Mouse (Mus musculus) heart, adult 2 months (tissue): ENCODE measurements at regions not wholly inside any gene's neighbourhood (a gene's known extent, or its start where the extent isn't known, plus 50 kb on each side); places are given as distances from the start of the nearest gene placed in this dataset.

Experiments used
- DNase-seq, 2 experiments: peaks; one replicate each; pipeline ENCODE4 v3.0.0; 2021
- H3K27ac ChIP-seq: fragments of 200-600 bp; 2 replicates; pipeline ENCODE4 v1.8.1; 2022
- H3K27me3 ChIP-seq: fragments of 200-500 bp; 2 replicates; pipeline ENCODE4 v1.6.1; 2012; ENCODE audit warnings: mild to moderate bottlenecking, low read length, inconsistent platforms, mixed read lengths; ENCODE audit not compliant: control insufficient read depth, insufficient read depth
- H3K36me3 ChIP-seq: fragments of 200-500 bp; 2 replicates; pipeline ENCODE4 v1.6.1; 2012; ENCODE audit warnings: low read length, inconsistent platforms; ENCODE audit not compliant: control insufficient read depth, insufficient read depth
- H3K4me1 ChIP-seq: fragments of 200-500 bp; 2 replicates; pipeline ENCODE4 v1.6.1; 2011; ENCODE audit warnings: low read length; ENCODE audit not compliant: control insufficient read depth, insufficient read depth
- H3K4me3 ChIP-seq: fragments of 200-600 bp; 2 replicates; pipeline ENCODE4 v1.8.1; 2022
- H3K79me2 ChIP-seq: fragments of 200-500 bp; replicated peaks from 2 replicates; pipeline ENCODE4 v1.6.1; 2012; ENCODE audit warnings: mild to moderate bottlenecking, inconsistent platforms, low read length, moderate library complexity, mixed read lengths; ENCODE audit not compliant: control insufficient read depth, insufficient read depth
- H3K9ac ChIP-seq: fragments of 200-500 bp; 2 replicates; pipeline ENCODE4 v1.6.1; 2012; ENCODE audit warnings: low read depth, mild to moderate bottlenecking, control low read depth, inconsistent platforms, low read length, mixed read lengths
- CTCF ChIP-seq: fragments of 200-600 bp; IDR thresholded peaks from 2 replicates; pipeline ENCODE4 v1.8.1; 2022; ENCODE audit warnings: antibody characterized with exemption, mild to moderate bottlenecking, moderate library complexity
- EP300 ChIP-seq: fragments of 200-500 bp; IDR thresholded peaks from 2 replicates; pipeline ENCODE4 v1.6.1; 2011; ENCODE audit warnings: low read depth, low read length, control low read depth; ENCODE audit not compliant: insufficient read depth
- POLR2A ChIP-seq: fragments of 200-500 bp; IDR thresholded peaks from 2 replicates; pipeline ENCODE4 v1.6.1; 2011; ENCODE audit warnings: mild to moderate bottlenecking, low read depth, low read length, control low read depth; ENCODE audit not compliant: insufficient read depth
- WGBS: fragments of 180-500 bp; shearing (Covaris S2); methylation state at CpG from one replicate; pipeline ENCODE4 v1.1.7; 2018; 5-methylcytosine and 5-hydroxymethylcytosine counted together
- intact Hi-C: fragments of 180-260 bp; cut with DNase I; formaldehyde crosslinking; loops from one replicate; pipeline ENCODE4 v1.15.1; 2025

- Histone ChIP-seq H3K4me1 (no peaks in the 10 kb centered on the region), H3K79me2 (no peaks in the 10 kb centered on the region), H3K4me3 (no peak overlapping the region), H3K27me3 (no peaks in the 10 kb centered on the region), H3K36me3 (no peaks in the 10 kb centered on the region), H3K9ac (no peak overlapping the region), H3K27ac (no peak overlapping the region)
- TF ChIP-seq POLR2A (no peak), EP300 (no peak), CTCF (no peak)
- intact Hi-C loops, result no loop called here
- WGBS, result 96% methylated on average over 1 of the region's 1 CpGs
- DNase-seq, result no peak
These were observed 519.1 kb downstream of the Gm9195 start for GRCm38 (mm10) chr14:71972521-71972920.

DNA sequence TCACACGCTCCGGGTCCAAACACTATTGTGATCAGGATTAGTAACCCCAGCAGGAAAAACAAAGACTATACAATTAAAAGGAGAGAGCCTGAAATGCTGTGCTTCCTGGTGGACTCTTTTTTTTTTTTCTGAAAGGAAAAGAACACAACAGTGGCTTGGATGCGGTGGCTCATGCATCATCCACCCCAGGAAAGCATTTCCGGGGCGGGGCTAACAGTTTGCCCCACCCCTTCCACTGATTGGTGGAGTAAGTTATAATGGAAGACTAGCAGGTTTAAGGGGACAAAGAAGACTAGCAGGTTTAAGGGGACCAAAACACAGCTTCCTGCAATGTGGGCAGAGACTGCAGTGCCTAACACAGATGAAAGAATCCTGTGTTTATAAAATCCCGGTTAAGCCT is 524.0 kb downstream of the Gm9195 start:
- Histone ChIP-seq H3K4me3 (no peak overlapping the region), H3K36me3 (no peaks in the 10 kb centered on the region), H3K9ac (no peak overlapping the region), H3K27me3 (0 out of 2 replicates have a peak, but pooled peaks cover 1% of the 10 kb centered on the region), H3K4me1 (no peaks in the 10 kb centered on the region), H3K79me2 (no peaks in the 10 kb centered on the region), H3K27ac (no peak overlapping the region)
- TF ChIP-seq POLR2A, result no peak
- TF ChIP-seq EP300, result no peak
- no peak for TF ChIP-seq CTCF
- no peak for DNase-seq
- intact Hi-C loops, result no loop called here
- 42% methylated on average over 6 of the region's 6 CpGs for WGBS

GRCm38 (mm10) chr14:71963389-71964169 is 528.1 kb downstream of the Gm9195 start:
- WGBS, result 9% methylated on average over 4 of the region's 4 CpGs
- no peak for DNase-seq
- Histone ChIP-seq H3K4me3 (no peak overlapping the region), H3K9ac (no peak overlapping the region), H3K27me3 (0 out of 2 replicates have a peak, but pooled peaks cover 1% of the 10 kb centered on the region), H3K27ac (no peak overlapping the region), H3K79me2 (no peaks in the 10 kb centered on the region), H3K36me3 (no peaks in the 10 kb centered on the region), H3K4me1 (no peaks in the 10 kb centered on the region)
- no peak for TF ChIP-seq CTCF
- TF ChIP-seq POLR2A, result no peak
- intact Hi-C loops, result no loop called here

DNA sequence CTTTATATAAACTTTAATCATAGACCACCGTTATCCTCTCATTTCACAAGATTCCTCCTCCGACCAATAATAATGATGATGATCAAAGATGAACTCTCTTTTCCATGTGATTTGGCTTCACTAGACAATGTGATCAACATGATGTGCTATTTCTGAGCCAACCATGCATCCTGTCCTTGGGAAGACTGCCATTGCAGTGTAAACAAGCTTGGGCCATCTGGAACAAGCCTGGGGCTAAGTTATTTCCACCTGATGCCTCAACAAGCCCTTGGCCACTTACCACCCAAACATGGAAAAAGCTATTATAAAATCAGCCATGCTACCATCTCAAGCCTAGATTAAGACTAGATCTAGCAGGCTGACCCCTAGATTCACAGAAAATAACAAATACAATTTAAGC is 542.9 kb downstream of the Gm9195 start:
- DNase-seq, result no peak
- TF ChIP-seq CTCF (no peak), POLR2A (no peak), EP300 (no peak)
- intact Hi-C loops, result no loop called here
- Histone ChIP-seq H3K79me2 (no peaks in the 10 kb centered on the region), H3K27ac (no peak overlapping the region), H3K4me1 (no peaks in the 10 kb centered on the region), H3K4me3 (no peak overlapping the region), H3K36me3 (no peaks in the 10 kb centered on the region), H3K9ac (no peak overlapping the region), H3K27me3 (no peaks in the 10 kb centered on the region)
- 84% methylated on average over 2 of the region's 2 CpGs for WGBS

DNA sequence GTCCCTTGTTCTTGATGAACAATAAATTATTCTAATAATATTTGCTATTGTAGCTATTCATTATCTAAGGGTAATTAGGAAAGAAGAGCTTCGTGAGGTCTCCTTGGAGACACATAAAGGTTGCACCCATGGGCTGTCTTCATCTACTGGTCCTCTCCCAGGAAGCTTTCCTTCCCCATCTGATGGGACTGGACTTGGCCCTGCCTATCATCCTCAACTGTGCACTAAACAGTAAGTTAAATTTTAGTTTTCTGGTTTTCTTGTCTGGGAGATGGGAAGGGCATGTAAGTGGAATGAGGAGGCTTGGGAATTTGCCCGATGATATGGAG is 554.5 kb downstream of the Gm9195 start:
- 72% methylated on average over 2 of the region's 2 CpGs for WGBS
- TF ChIP-seq CTCF, result no peak
- TF ChIP-seq POLR2A, result no peak
- no peak for TF ChIP-seq EP300
- intact Hi-C loops, result no loop called here
- H3K36me3 ChIP-seq, result no peaks in the 10 kb centered on the region
- H3K27me3 ChIP-seq, result no peaks in the 10 kb centered on the region
- H3K4me1 ChIP-seq, result no peaks in the 10 kb centered on the region
- no peak for DNase-seq
- H3K4me3 ChIP-seq, result no peak overlapping the region
- no peak overlapping the region for H3K9ac ChIP-seq
- H3K79me2 ChIP-seq, result no peaks in the 10 kb centered on the region
- H3K27ac ChIP-seq, result no peak overlapping the region

DNA sequence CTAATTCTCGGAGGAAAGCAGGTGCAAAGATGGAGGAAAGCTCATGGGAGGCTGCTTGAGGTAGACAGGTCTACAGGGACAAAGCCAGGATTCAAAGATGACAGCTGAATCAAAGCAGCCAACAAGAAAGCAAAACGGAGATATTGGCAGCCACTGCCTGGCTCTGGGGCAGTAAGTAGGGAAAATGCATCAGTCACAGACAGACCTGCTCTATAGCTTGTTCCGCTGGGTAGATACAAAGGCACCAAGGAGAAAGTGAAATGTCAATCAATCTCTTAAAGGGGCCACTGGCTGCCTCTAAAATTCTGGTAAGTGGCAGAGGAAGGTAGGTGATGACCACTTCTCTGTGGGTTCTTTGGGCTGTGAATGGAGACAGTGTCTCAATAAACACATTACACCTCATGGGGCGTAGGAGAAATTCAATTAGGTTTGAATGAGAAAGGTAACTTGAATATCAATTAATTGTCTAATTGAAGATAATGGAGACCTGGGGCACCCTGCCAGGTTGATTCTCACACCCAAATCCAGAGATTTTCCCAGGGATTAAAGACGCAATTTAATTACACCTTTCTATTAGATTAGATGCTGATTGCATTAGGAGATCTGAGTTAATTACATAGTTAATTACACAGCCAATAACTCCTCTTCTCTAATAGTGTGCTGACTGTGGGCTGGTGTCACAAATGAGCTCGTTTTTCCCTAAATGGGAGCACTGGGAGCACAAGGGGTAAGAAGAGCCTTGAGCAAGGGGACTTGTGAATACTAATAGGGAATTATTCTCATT is 555.1 kb downstream of the Gm9195 start:
- no peak for TF ChIP-seq POLR2A
- no peak for TF ChIP-seq CTCF
- no peak for TF ChIP-seq EP300
- no peak overlapping the region for H3K4me3 ChIP-seq
- no peaks in the 10 kb centered on the region for H3K4me1 ChIP-seq
- 55% methylated on average over 6 of the region's 6 CpGs for WGBS
- no peak overlapping the region for H3K9ac ChIP-seq
- H3K36me3 ChIP-seq, result no peaks in the 10 kb centered on the region
- no peaks in the 10 kb centered on the region for H3K79me2 ChIP-seq
- H3K27me3 ChIP-seq, result no peaks in the 10 kb centered on the region
- intact Hi-C loops, result no loop called here
- no peak overlapping the region for H3K27ac ChIP-seq
- no peak for DNase-seq
